Mouse (Mus musculus): ENCODE measurements around the gene Sinhcaf.

Gene Sinhcaf

DNA sequence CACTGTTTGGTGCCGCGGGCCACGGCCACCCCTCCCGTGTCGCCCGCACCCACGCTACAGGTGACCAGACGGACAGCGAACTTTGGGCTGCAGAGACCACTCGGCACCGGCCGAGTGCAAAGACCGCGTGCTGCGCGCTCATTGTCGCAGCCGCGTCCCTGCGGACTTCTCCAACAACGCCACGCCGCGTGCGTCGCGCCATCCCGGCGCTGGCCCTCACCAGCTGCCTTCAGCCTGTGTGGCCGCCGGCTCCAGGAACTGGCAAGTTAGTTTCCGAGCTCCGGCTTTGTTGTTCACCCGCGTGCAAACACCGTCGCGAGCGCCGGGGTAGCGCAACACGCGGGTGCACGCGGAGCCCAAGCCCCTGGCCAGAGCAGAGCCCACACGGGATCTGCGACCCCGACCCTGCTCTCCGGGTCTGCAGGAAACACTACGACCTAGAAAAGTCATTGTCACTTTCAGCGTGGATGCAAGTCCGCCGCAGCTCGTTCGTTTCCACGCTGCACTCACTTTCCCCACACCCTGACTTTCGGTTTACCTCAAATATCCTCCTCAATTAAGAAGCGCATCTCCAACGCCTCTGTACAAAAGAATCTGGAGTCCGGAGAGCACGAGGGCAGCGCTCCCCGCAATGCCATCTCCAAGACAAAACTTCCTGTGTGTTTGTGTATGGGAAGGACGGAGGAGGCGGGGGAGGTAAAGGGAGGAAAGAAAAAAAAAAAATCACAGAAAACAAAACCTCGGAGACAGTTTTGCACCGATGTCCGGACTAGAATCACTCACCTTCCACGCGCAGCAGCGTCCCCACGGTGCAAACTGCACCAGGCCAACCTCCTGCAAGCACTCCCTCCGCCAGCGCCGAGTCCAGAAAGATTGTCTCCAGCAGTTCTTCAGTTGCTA is 508 bp downstream of the Sinhcaf start:
- DNase-seq (ENCODE audit: low read depth, low spot score): peak; percentile 79

DNA sequence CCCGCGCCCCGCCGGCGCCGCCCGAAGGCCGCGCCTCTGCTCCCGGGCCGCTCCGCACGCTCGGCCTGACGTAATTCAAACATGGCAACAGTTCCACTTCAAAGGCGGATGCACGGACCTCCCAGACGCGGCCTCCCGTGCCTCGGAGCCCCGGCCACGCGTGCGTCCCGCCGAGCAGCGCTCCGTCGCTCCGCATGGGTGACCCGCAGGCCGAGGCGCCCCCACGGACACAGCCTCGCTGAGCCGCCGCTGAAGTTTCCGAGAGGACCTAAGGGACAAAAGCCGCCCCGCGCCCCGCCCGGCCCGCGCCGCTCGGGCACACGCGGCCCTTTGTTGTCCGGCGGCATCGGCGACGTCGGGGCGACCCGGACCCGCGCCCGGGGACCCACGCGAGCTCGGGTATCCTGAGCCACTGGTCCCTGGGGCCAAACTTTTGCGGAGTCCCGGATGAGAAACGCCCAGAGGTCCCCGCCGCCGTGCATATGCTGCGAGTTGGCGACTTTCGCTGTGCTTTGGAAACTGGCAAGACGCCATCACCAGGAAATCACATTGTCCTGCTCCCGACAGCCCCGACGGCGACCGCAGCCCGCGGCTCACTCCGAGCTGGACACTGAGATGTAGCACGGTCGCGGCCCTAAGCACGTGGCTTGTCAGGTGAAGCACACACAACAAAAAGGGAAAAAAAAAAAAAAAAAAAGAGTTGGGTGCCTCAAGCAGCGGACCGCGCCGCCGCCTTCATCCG is 1.3 kb downstream of the Sinhcaf start:
- DNase-seq (ENCODE audit: low read depth, low spot score): peak; percentile 72

DNA sequence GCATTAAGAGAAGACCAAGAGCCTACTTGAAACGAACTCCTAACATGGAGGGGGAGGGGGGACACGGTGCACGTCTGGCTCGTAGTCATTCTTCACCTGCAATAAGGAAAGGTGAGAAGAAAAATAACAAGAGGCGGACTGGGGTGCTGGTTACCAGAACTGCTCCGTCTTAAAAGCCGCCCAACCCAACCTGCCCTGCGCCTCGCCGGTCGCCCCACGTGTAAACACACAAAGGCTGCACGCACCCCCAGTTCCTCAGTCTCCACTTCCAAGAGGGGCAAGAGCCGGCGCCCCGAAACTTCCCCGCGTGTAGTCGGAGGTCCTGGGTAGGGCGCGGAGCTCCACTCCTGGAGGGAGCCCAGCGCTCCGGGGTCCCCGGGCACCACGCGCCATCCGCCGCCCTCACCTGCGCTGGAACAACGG is 1.9 kb downstream of the Sinhcaf start:
- peak; percentile 63 for DNase-seq (ENCODE audit: low read depth, low spot score)

DNA sequence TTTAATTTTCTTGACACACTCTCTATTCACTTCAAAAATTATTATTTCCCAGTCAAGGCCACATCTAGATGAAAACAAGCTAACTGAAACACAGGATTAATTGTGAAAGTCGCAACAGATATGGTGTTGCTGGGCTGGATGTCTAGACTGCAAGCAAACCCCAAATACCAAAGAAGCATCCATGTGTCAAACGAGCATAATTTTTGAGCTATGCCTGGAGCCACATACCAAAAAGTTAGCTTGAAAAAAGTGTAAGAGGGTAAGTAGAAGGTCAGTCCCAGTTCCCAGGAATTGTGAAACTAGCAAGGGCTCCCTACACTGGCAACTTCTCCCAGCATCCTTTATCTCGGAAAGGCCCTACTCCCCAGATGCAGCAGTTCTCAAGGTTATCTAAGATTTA is 2.6 kb downstream of the Sinhcaf start:
- no peak for DNase-seq (ENCODE audit: low read depth, low spot score)

DNA sequence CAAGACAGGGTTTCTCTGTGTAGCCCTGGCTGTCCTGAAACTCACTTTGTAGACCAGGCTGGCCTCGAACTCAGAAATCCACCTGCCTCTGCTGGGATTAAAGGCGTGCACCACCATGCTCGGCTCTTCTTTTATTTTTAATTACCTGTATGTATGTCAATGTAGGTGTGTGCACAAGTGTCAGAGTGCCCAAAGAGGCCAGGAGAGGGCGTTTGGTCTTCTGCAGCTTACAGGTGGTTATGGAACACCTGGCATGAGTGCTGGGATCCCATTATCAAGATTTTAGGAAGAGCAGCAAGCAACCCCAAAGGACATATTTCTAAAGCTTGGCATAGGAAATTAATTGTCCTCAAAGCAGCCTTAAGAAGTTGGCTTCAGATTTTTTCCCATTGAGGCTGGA is 3.9 kb downstream of the Sinhcaf start:
- DNase-seq (ENCODE audit: low read depth, low spot score): peak; percentile 65

DNA sequence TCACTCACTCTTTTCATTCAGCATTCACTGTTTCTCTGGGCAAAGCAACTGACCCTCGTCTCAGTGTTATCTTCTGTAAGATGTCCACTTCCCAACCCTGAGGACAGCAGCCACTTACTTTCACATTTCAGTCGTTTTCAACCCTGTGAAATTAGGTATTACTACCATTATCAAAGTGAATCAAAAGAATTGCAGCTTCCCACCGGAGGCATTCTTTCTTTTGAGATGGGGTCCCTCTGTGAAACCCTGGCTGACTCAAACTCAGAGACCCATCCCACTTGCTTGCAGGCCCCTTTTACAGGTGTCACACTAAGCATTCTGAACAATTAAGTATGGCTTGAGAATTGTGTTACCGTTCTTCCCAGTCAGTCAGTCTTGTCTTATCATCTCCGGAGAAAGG is 4.4 kb downstream of the Sinhcaf start:
- DNase-seq (ENCODE audit: low read depth, low spot score): no peak

DNA sequence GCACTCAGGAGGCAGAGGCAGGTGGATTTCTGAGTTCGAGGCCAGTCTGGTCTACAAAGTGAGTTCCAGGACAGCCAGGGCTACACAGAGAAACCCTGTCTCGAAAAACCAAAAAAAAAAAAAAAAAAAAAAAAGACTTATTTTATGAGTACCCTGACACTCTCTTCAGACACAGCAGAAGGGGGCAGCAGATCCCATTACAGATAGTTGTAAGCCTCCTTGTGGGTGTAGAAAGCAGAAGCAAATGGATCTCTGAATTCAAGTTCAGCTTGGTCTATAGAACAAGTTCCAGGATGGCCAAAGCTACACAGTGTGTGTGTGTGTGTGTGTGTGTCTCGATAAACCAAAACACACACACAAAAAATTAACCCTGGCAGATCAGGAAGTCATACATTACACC is 5.9 kb downstream of the Sinhcaf start:
- peak; percentile 47 for DNase-seq (ENCODE audit: low read depth, low spot score)

DNA sequence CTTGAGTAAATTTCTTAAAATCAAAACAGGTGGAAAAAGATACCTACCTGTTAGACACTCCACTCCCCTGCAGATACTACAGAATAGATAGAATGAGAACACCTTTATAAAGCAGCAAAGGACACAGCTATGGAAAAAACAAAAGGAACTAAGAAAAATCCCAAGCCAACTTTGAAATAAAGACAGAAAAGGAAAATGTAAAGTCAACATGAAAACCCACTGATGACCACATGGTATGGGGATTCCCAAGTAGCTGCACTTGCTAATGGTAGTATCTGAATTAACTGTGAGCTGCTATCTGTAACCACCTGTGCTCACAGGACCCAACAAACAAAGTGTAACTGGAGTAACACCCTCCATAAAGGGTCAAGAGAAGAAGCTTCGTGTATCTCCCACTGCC is 8.6 kb downstream of the Sinhcaf start:
- no peak for DNase-seq (ENCODE audit: low read depth, low spot score)

DNA sequence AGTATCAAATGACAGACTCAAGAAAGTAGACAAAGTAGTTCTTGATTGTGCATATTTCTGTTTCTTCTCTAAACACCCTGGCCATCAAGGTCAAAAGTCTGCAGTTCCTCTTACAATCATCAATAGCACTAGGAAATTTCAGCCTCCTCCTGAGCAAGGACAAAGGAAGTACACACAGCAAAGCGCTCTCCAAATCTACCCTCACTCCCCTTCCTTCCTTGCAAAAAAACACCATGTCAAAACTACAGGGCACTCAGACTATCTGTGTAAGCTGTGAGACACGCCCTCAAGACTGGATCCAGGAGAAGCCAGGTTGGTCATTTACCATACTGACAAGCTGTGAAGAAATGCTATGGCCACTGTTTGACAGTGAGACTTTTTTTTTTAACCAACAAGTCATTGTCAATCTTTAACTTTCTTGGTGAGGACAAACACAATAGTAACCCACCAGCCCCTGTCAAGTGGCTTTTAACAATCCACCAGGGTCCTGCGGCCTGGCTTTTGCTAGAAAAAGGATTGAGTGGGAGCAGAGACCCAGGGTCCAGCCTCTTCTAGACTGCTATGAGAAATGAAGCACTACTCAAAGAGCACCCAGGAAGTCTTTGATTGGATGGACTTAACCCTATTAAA is 11.2 kb downstream of the Sinhcaf start:
- DNase-seq (ENCODE audit: low read depth, low spot score): peak; percentile 85

DNA sequence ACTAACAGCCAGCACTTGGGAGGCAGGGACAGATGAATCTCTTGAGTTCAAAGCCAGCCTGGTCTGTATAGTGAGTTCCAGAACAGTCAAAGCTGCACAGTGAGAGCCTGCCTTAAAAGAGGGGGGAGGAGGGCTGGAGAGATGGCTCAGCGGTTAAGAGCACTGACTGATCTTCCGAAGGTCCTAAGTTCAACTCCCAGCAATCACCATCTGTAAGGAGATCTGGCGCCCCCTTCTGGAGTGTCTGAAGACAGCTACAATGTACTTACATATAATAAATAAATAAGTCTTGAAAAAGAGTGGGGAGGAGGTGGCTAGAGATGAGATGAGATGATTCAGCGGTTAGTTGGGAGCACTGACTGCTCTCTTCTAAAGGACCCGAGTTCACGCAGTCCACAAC is 15.0 kb downstream of the Sinhcaf start:
- peak; percentile 86 for DNase-seq (ENCODE audit: low read depth, low spot score)

DNA sequence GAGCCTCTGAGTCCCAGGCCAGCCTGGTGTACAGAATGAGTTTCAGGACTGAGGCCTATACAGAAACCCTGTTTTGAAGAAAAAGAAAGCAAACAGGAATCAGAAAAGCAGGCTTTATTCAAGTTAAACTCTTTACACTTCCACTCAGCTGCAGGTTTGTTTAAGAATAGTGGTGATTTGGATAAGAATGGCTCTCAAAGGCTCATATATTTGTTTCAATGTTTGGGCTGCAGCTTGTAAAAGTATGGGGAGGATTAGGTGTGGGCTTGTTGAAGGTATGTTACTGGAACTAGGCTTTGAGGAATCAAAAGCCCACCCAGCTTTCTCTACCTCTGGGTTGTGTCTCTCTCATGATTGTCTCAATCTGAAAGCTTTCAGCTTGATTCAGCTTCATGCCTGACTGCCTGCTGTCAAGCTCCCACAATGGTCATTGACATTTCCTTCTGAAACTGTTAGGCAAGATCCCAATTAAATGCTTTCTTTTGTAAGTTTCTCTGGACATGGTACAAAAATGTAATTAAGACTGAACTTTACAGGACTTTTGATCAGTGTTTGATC is 27.3 kb downstream of the Sinhcaf start:
- DNase-seq (ENCODE audit: low read depth, low spot score): peak; percentile 64

DNA sequence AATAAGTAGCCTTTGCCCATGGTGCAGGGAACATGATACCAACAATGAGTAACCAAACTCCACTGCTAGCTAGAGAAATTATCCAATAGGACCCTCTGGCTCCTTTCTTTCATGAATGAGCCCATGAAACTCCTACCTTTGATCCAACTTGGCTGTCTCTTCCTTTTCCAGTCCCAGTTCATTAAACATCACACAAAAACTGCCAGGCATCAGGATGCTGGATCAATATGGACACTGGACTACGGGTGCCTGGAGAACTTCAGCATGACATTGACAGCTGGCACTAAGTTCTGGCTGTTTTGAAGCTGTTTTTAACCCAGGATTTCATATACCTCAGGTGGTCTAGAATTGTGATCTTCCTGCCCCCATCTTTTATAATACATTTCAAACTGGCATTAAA is 28.6 kb downstream of the Sinhcaf start:
- DNase-seq (ENCODE audit: low read depth, low spot score): no peak

DNA sequence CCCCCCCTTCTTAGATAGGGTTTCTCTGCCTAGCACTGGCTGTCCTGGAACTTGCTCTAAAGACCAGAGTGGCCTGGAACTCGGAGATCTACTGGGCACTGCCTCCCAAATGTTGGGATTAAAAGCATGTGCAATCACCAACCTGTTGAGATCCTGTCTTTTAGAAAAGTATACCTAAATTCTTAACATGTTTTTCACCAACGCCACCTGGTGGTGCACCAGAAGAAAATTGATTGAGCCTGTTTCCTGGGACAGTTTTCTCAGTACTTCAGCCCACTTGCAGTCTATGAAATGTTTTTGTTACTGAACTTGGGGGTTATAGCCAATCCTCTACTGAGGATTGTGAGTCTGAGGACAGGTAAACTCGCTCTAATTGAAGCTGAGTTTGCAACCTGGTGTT is 29.4 kb downstream of the Sinhcaf start:
- DNase-seq (ENCODE audit: low read depth, low spot score): peak; percentile 67

DNA sequence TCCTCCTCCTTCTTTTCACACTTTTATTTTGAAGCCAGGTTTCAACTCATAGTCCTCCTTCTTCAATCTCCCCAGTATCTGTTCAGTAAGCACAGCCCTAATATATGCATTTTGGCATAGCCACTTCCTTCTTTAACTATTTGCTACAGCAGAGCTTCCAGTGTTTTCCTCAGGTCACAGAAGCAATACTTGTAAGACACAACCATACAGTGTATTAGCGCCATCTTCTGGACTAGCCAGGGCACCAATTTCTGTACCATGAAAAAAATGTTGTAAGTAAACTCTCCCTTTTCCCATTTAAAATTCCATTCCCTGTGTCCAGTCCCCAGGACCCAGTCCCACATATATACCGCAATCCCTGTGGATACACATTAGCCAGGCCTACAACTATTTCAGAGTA is 32.3 kb downstream of the Sinhcaf start:
- peak; percentile 84 for DNase-seq (ENCODE audit: low read depth, low spot score)

DNA sequence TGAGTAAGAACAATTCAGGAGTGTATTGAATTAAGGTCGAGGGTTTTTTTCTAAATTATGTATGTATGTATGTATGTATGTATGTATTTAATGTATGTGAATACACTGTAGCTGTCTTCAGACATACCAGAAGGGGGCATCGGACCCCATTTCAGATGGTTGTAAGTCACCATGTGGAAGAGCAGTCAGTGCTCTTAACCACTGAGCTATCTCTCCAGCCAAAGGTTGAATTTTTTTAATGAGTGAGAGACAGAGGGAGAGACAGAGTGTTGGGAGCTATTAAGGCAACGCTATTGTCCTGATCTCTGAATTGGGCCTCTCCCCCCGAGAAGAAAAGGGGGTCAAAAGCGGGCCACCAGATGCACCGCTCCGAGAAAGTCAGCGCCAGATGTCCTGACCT is 34.4 kb downstream of the Sinhcaf start:
- DNase-seq (ENCODE audit: low read depth, low spot score): peak; percentile 65

DNA sequence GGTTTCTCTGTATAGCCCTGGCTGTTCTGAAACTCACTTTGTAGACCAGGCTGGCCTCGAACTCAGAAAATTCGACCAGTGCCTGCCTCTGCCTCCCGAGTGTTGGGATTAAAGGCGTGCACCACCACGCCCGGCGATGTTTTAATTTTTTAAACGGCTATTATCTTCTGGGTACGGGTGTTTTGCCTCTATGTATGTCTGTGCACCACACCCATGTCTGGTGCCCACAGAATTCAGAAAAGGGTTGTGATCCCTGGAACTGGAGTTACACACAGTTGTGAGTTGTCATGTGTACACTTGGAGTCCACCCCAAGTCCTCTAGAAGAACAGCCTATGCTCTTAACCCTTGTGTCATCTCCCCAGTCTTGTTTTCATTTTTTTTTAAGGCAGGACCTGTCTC is 39.3 kb downstream of the Sinhcaf start:
- DNase-seq (ENCODE audit: low read depth, low spot score): no peak

DNA sequence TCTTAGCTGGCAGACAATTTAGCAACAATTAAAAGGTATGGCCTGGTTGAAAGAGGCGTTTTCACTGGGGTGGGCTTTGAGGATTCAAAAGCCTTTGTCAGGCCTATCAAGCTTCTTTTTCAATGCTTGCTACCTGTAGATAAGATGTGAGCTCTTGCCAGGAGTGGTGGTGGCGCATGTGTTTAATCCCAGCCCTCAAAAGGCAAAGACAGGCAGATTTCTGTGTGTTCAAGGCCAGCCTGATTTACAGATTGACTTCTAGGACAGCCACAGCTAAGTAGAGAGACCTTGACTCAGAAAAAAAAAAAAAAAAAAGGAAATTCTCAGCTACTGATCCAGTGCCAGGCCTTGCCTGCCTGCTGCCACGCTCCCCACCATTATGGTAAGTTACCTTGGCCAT is 43.5 kb downstream of the Sinhcaf start:
- no peak for DNase-seq (ENCODE audit: low read depth, low spot score)

DNA sequence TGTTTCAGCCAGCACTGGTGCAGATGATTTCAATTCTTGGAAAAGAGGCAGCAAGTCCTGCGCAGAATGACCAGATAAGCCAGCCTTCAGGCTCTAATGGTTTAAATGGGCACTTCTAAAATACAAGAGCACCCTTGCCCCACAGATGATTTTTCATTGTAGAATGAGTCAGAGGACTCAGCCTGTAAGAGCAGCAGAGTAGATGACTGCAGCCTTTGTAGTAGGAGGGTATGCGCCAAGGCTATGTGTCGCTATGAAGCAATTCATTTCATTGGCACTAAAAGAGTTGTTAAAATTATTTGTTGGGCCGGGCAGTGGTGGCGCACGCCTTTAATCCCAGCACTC is 49.8 kb downstream of the Sinhcaf start:
- no peak for DNase-seq (ENCODE audit: low read depth, low spot score)

DNA sequence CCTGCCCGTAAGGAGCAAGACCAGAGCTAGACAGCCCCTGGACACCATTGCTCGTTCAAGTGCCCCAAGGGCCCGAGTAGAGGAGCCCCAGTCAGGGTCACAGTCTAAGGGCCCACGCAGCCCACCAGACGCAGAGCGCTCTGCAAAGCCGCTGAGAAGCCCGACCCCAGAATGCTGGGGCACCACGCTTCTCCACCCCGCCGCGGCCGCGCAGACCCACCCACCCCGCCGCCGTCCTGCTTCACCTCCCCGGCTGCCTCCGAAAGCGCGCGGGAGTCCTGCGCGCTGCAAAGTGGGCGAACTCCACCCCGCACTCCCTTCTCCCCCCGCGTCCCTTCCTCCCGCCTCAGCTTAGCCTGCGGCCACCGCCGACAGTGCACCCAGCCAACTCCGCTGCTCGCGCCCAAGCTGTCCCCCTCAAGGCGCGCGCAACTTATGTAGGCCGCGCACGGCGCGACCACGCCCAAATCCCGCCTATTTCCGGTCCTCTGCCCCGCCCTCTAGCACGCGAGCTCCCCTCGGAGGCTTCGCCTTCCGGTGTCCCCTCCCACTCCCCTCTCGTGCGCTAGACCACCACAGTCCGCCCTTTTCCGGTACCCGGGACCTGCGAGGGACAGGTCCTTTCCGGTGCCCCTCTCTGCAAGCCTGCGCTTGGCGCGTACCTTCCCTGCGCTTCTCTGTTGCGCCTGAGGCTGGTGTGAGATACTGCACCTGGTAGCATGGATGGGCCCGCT is 50.3 kb downstream of the Sinhcaf start, which contains the start of gene Caprin2:
TSS of gene Caprin2 (minus strand) at position 465 of the 734 bp plus-strand sequence.
- DNase-seq (ENCODE audit: low read depth, low spot score): peak; percentile 97

DNA sequence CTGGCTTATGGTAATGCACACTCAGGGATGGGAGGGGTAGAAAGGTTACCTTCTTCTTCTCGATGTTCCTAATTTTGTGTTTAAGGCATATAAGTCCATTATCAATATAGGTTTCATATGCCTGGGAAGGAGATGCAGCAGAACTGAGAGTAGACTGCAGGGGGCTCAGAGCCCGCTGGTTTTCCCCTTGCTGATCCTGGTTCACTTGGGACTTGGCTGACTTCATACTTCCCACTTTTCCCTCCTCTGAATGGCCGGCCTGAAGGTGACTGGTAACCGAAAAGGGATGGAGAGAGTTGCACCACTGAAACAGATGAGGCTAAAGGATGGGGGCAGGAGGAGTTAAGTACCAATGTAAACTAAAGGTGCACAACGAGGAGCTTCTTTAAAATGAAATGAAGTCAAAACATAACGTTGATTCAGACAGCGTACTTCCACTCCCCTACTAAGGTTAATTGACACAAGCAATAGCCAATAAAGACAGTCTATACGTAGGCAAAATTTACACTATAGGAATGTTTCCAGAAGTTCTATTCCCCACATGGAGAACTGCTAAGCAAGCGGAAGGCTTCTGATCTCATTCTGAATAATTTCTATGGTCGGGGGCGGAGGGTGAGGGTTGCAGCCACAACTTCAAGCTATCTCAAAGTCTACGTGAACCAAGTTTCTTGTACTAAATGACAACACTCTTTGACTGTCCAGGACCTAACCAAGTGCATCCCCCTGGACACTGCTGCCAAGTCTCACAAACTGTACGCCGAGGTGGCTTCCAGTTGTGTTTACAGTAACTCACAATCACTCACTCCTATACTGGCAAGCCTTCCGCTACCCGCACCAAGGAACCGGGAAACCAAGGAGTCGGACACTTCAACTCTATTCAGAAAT is 51.1 kb downstream of the Sinhcaf start:
- no peak for DNase-seq (ENCODE audit: low read depth, low spot score)

All from R1 (cell line).